Mouse (Mus musculus) adrenal gland, postnatal 4 days (tissue): Measurements from ENCODE around the gene Creb3l4. TPM values are rescaled to one million over a fixed set of nuclear protein-coding genes. Genes with fewer than 3 reads are reported as not detected.

Source experiments
- DNase-seq, 2 experiments: peaks; one replicate each; pipeline ENCODE4 v3.0.0; 2021 to 2022; ENCODE audit warnings: low spot score in 2 of 2, mixed read lengths in 2 of 2
- microRNA-seq: library from miRNA; unstranded; fragments of <30 nt; microRNA quantifications from one replicate; pipeline ENCODE4 v1.2.0, GENCODE M21; 2021
- total RNA-seq, 2 experiments: library from RNA; stranded (reverse); gene quantifications; 2 replicates each; pipeline ENCODE4 v1.2.3; 2021

Creb3l4 gene
- total RNA-seq, 2 experiments from 2014 or later, result 0.87 to 0.98 TPM

- DNase-seq, result no peak
Observed at GRCm38 (mm10) chr3:90195644-90196043, 47.7 kb downstream of the Creb3l4 start.

GRCm38 (mm10) chr3:90194759-90195158 is 48.6 kb downstream of the Creb3l4 start:
- no peak for DNase-seq

GRCm38 (mm10) chr3:90190859-90191510 is 52.3 kb downstream of the Creb3l4 start:
- no peak for DNase-seq

Small RNA genes lying within 50 kb of the gene (microRNA-seq; reads per million reads assigned to microRNA genes)
- not detected for gene Mir7012

Other genes with a start within 250 kb of the Creb3l4 start
- gene Hax1, start 244.7 kb downstream of the Creb3l4 start, total RNA-seq, result 100 to 1,000 TPM in 1 of 2 experiments, 10 to 100 TPM in 1; 91.3 to 102 TPM
- gene 4933434E20Rik, start 191.9 kb downstream of the Creb3l4 start, total RNA-seq, result 10 to 100 TPM; 81.3 to 83.7 TPM
- gene Ubap2l, start 190.9 kb downstream of the Creb3l4 start, total RNA-seq, result 100 to 1,000 TPM; 217 to 233 TPM
- gene Tpm3, start 170.9 kb downstream of the Creb3l4 start, total RNA-seq, result 100 to 1,000 TPM; 234 to 246 TPM
- gene Nup210l, start 139.4 kb downstream of the Creb3l4 start, total RNA-seq, result under 1 TPM; 0.45 to 0.48 TPM
- 1,000 to 10,000 TPM; 2,496 to 2,695 TPM for gene Rps27, start 29.9 kb downstream of the Creb3l4 start, total RNA-seq
- gene Rab13, start 29.8 kb downstream of the Creb3l4 start, total RNA-seq, result 10 to 100 TPM; 52.7 to 56.4 TPM
- 10 to 100 TPM; 62.8 to 64.6 TPM for gene Jtb, start 11.9 kb downstream of the Creb3l4 start, total RNA-seq
- 100 to 1,000 TPM; 136 TPM for gene Slc39a1, start 4.7 kb upstream of the Creb3l4 start, total RNA-seq
- gene Crtc2, start 10.7 kb upstream of the Creb3l4 start, total RNA-seq, result 10 to 100 TPM; 57.6 to 57.9 TPM
- 10 to 100 TPM; 15.5 to 17.4 TPM for gene Dennd4b, start 21.7 kb upstream of the Creb3l4 start, total RNA-seq
- 100 to 1,000 TPM in 1 of 2 experiments, 10 to 100 TPM in 1; 90.7 to 105 TPM for gene Gatad2b, start 49.7 kb upstream of the Creb3l4 start, total RNA-seq
- 10 to 100 TPM; 76.7 to 83.4 TPM for gene Slc27a3, start 146.4 kb upstream of the Creb3l4 start, total RNA-seq
- gene Ints3, start 190.1 kb upstream of the Creb3l4 start, total RNA-seq, result 10 to 100 TPM; 56.4 to 57.6 TPM
- gene Npr1, start 222.4 kb upstream of the Creb3l4 start, total RNA-seq, result 100 to 1,000 TPM; 120 to 121 TPM
- 10 to 100 TPM; 81.8 to 92.6 TPM for gene Ilf2, start 232.6 kb upstream of the Creb3l4 start, total RNA-seq
- 10 to 100 TPM; 70.9 to 72.3 TPM for gene Snapin, start 247.5 kb upstream of the Creb3l4 start, total RNA-seq